Mouse (Mus musculus): ENCODE data around the gene Cass4. TPM values are rescaled to one million over a fixed set of nuclear protein-coding genes. Genes with fewer than 3 reads are reported as not detected.
A peak's percentile ranks its signal among the peaks of the same experiment; 100 is the strongest.

Cass4 gene
- total and polyA plus RNA-seq, 3 experiments, result 0.36 to 0.57 (median 0.39) TPM

GRCm38 (mm10) chr2:172348297-172348950, 45.2 kb upstream of the Cass4 start:
- peak in 1 of 2 experiments; percentile 33 for DNase-seq
- intact Hi-C loops (cut with DNase I), result loop anchor here (10.0 kb wide), 1 partner anchor 96 kb away; the partner anchor contains the start of gene Rtf2
- Histone ChIP-seq H3K79me2 (replicated peaks; ENCODE audit: control insufficient read depth, insufficient read depth, low read length) (no peaks in the 10 kb centered on the region), H3K4me3 (no peak overlapping the region), H3K27ac (no peak overlapping the region), H3K4me1 (ENCODE audit: control insufficient read depth, insufficient read depth, low read length) (peaks cover 1% of the 10 kb centered on the region), H3K27me3 (ENCODE audit: control insufficient read depth, insufficient read depth, low read length) (no peaks in the 10 kb centered on the region), H3K9ac (ENCODE audit: low read depth, low read length) (no peak overlapping the region), H3K36me3 (ENCODE audit: control insufficient read depth, insufficient read depth, low read length) (no peaks in the 10 kb centered on the region)
- WGBS, result 46% methylated on average over 3 of the region's 3 CpGs
- TF ChIP-seq CTCF (IDR thresholded peaks at IDR 0.05), result no peak
- TF ChIP-seq EP300 (IDR thresholded peaks at IDR 0.05; ENCODE audit: insufficient read depth, low read depth, low read length), result no peak
- TF ChIP-seq POLR2A (IDR thresholded peaks at IDR 0.05; ENCODE audit: insufficient read depth, low read depth, low read length), result no peak

GRCm38 (mm10) chr2:172349776-172350175, 43.8 kb upstream of the Cass4 start:
- no peak overlapping the region for H3K4me3 ChIP-seq
- no peaks in the 10 kb centered on the region for H3K79me2 ChIP-seq (replicated peaks; ENCODE audit: control insufficient read depth, insufficient read depth, low read length)
- peaks cover 1% of the 10 kb centered on the region for H3K4me1 ChIP-seq (ENCODE audit: control insufficient read depth, insufficient read depth, low read length)
- H3K9ac ChIP-seq (ENCODE audit: low read depth, low read length), result no peak overlapping the region
- no peaks in the 10 kb centered on the region for H3K27me3 ChIP-seq (ENCODE audit: control insufficient read depth, insufficient read depth, low read length)
- no peak overlapping the region for H3K27ac ChIP-seq
- WGBS, result 78% methylated on average over 14 of the region's 14 CpGs
- TF ChIP-seq EP300 (IDR thresholded peaks at IDR 0.05; ENCODE audit: insufficient read depth, low read depth, low read length) (no peak), POLR2A (IDR thresholded peaks at IDR 0.05; ENCODE audit: insufficient read depth, low read depth, low read length) (no peak)
- intact Hi-C loops (cut with DNase I), result loop anchor here (10.0 kb wide), 1 partner anchor 95 kb away; the partner anchor contains the start of gene Rtf2
- H3K36me3 ChIP-seq (ENCODE audit: control insufficient read depth, insufficient read depth, low read length), result no peaks in the 10 kb centered on the region
- no peak for DNase-seq

- TF ChIP-seq POLR2A (IDR thresholded peaks at IDR 0.05; ENCODE audit: insufficient read depth, low read depth, low read length) (no peak), CTCF (IDR thresholded peaks at IDR 0.05) (no peak), EP300 (IDR thresholded peaks at IDR 0.05; ENCODE audit: insufficient read depth, low read depth, low read length) (no peak)
- WGBS, result 82% methylated on average over 8 of the region's 8 CpGs
- Histone ChIP-seq H3K79me2 (replicated peaks; ENCODE audit: control insufficient read depth, insufficient read depth, low read length) (no peaks in the 10 kb centered on the region), H3K4me3 (no peak overlapping the region), H3K27ac (no peak overlapping the region), H3K27me3 (ENCODE audit: control insufficient read depth, insufficient read depth, low read length) (no peaks in the 10 kb centered on the region), H3K9ac (ENCODE audit: low read depth, low read length) (no peak overlapping the region), H3K36me3 (ENCODE audit: control insufficient read depth, insufficient read depth, low read length) (no peaks in the 10 kb centered on the region), H3K4me1 (ENCODE audit: control insufficient read depth, insufficient read depth, low read length) (peaks cover 1% of the 10 kb centered on the region)
- intact Hi-C loops (cut with DNase I), result no loop called here
- no peak for DNase-seq
Measured at GRCm38 (mm10) chr2:172350773-172351172, 42.8 kb upstream of the Cass4 start.

GRCm38 (mm10) chr2:172353218-172353617, 40.4 kb upstream of the Cass4 start:
- WGBS, result 68% methylated on average over 9 of the region's 9 CpGs
- Histone ChIP-seq H3K79me2 (replicated peaks; ENCODE audit: control insufficient read depth, insufficient read depth, low read length) (no peaks in the 10 kb centered on the region), H3K4me1 (ENCODE audit: control insufficient read depth, insufficient read depth, low read length) (no peaks in the 10 kb centered on the region), H3K9ac (ENCODE audit: low read depth, low read length) (no peak overlapping the region), H3K27me3 (ENCODE audit: control insufficient read depth, insufficient read depth, low read length) (no peaks in the 10 kb centered on the region), H3K4me3 (no peak overlapping the region), H3K36me3 (ENCODE audit: control insufficient read depth, insufficient read depth, low read length) (no peaks in the 10 kb centered on the region), H3K27ac (no peak overlapping the region)
- intact Hi-C loops (cut with DNase I), result no loop called here
- DNase-seq, result no peak
- TF ChIP-seq CTCF (IDR thresholded peaks at IDR 0.05), result no peak
- no peak for TF ChIP-seq POLR2A (IDR thresholded peaks at IDR 0.05; ENCODE audit: insufficient read depth, low read depth, low read length)
- TF ChIP-seq EP300 (IDR thresholded peaks at IDR 0.05; ENCODE audit: insufficient read depth, low read depth, low read length), result no peak

GRCm38 (mm10) chr2:172354761-172355160, 38.8 kb upstream of the Cass4 start:
- TF ChIP-seq POLR2A (IDR thresholded peaks at IDR 0.05; ENCODE audit: insufficient read depth, low read depth, low read length), result no peak
- TF ChIP-seq CTCF (IDR thresholded peaks at IDR 0.05), result no peak
- no peak for TF ChIP-seq EP300 (IDR thresholded peaks at IDR 0.05; ENCODE audit: insufficient read depth, low read depth, low read length)
- WGBS, result 85% methylated on average over 9 of the region's 9 CpGs
- no peak for DNase-seq
- intact Hi-C loops (cut with DNase I), result no loop called here
- Histone ChIP-seq H3K4me3 (no peak overlapping the region), H3K4me1 (ENCODE audit: control insufficient read depth, insufficient read depth, low read length) (no peaks in the 10 kb centered on the region), H3K79me2 (replicated peaks; ENCODE audit: control insufficient read depth, insufficient read depth, low read length) (no peaks in the 10 kb centered on the region), H3K27ac (no peak overlapping the region), H3K36me3 (ENCODE audit: control insufficient read depth, insufficient read depth, low read length) (no peaks in the 10 kb centered on the region), H3K9ac (ENCODE audit: low read depth, low read length) (no peak overlapping the region), H3K27me3 (ENCODE audit: control insufficient read depth, insufficient read depth, low read length) (no peaks in the 10 kb centered on the region)

GRCm38 (mm10) chr2:172355833-172356232, 37.8 kb upstream of the Cass4 start:
- WGBS, result 77% methylated on average over 5 of the region's 5 CpGs
- H3K36me3 ChIP-seq (ENCODE audit: control insufficient read depth, insufficient read depth, low read length), result no peaks in the 10 kb centered on the region
- H3K79me2 ChIP-seq (replicated peaks; ENCODE audit: control insufficient read depth, insufficient read depth, low read length), result no peaks in the 10 kb centered on the region
- H3K4me1 ChIP-seq (ENCODE audit: control insufficient read depth, insufficient read depth, low read length), result no peaks in the 10 kb centered on the region
- H3K4me3 ChIP-seq, result no peak overlapping the region
- no peak overlapping the region for H3K9ac ChIP-seq (ENCODE audit: low read depth, low read length)
- no peak for DNase-seq
- TF ChIP-seq POLR2A (IDR thresholded peaks at IDR 0.05; ENCODE audit: insufficient read depth, low read depth, low read length) (no peak), EP300 (IDR thresholded peaks at IDR 0.05; ENCODE audit: insufficient read depth, low read depth, low read length) (no peak), CTCF (IDR thresholded peaks at IDR 0.05) (no peak)
- intact Hi-C loops (cut with DNase I), result no loop called here
- H3K27ac ChIP-seq, result no peak overlapping the region
- no peaks in the 10 kb centered on the region for H3K27me3 ChIP-seq (ENCODE audit: control insufficient read depth, insufficient read depth, low read length)
